Comparison of ENCODE assay signal across 7 mouse cellular contexts in genomic region chr1:69685049-69685889, GRCm38 (mm10). TPM values are rescaled to one million over a fixed set of nuclear protein-coding genes. Genes with fewer than 3 reads are reported as not detected.
A peak's percentile ranks its signal among the peaks of the same experiment; 100 is the strongest.
DNase-seq lines count a peak whose midpoint lies in the region; ATAC-seq and TF ChIP-seq lines count a peak whose summit lies in the region.

No protein-coding gene starts in this region.

- peak overlapping the region; percentile 59 for H3K9ac ChIP-seq in forebrain, embryonic 14.5 days (ENCODE audit: low read length)
- H3K9ac ChIP-seq in liver, embryonic 14.5 days (replicated peaks), result peak overlapping the region; percentile 42

- TF ChIP-seq CTCF in thymus, adult 2 months (IDR thresholded peaks at IDR 0.05; ENCODE audit: borderline replicate concordance, control insufficient read depth, extremely low read depth, insufficient read depth, low read length, poor library complexity), result no peak
- no peak for TF ChIP-seq CTCF in liver, embryonic 14.5 days (IDR thresholded peaks at IDR 0.05; ENCODE audit: low read depth)

- peak overlapping the region; percentile 53 for H3K4me2 ChIP-seq in forebrain, embryonic 14.5 days (ENCODE audit: low read length)
- peak overlapping the region; percentile 91 for H3K4me2 ChIP-seq in liver, embryonic 14.5 days (ENCODE audit: low read depth)

- no peak for DNase-seq in thymus, adult 2 months
- no peak for DNase-seq in thymus, postnatal 36 days
- peak; percentile 2 for DNase-seq in forebrain, embryonic 14.5 days (ENCODE audit: low spot score)
- no peak for DNase-seq in liver, embryonic 14.5 days (ENCODE audit: low read depth in 3 of 3, low spot score in 3 of 3)
- DNase-seq in ovary, adult 18-20 months (ENCODE audit: low spot score), result no peak
- no peak for DNase-seq in frontal cortex, postnatal 25 days (ENCODE audit: low spot score in 2 of 2)
- DNase-seq in spleen, postnatal 4 days (ENCODE audit: low spot score in 2 of 2), result no peak

- TF ChIP-seq POLR2A in thymus, adult 2 months (IDR thresholded peaks at IDR 0.05; ENCODE audit: control insufficient read depth, extremely low read depth, insufficient read depth, low read length, poor library complexity), result no peak

- no peak for ATAC-seq in forebrain, embryonic 14.5 days
- no peak for ATAC-seq in liver, embryonic 14.5 days (ENCODE audit: insufficient read depth)

- H3K9me3 ChIP-seq in forebrain, embryonic 14.5 days (replicated peaks; ENCODE audit: control insufficient read depth, low read length), result no peaks in the 10 kb centered on the region
- no peaks in the 10 kb centered on the region for H3K9me3 ChIP-seq in liver, embryonic 14.5 days (ENCODE audit: control insufficient read depth, low read length)

- under 1% methylated on average over 11 of the region's 11 CpGs for WGBS in thymus, adult 2 months
- under 1% methylated on average over 11 of the region's 11 CpGs for WGBS in forebrain, embryonic 14.5 days
- 0% methylated on average over 11 of the region's 11 CpGs for whole genome bisulfite sequencing in liver, embryonic 14.5 days (ENCODE audit: insufficient replicate concordance)

- no peak for TF ChIP-seq EP300 in liver, embryonic 14.5 days (IDR thresholded peaks at IDR 0.05; ENCODE audit: low read depth)

- H3K4me1 ChIP-seq in thymus, adult 2 months (replicated peaks; ENCODE audit: control insufficient read depth, insufficient read depth, low read length), result 0 out of 2 replicates have a peak, but pooled peaks cover 2% of the 10 kb centered on the region
- H3K4me1 ChIP-seq in forebrain, embryonic 14.5 days (ENCODE audit: control insufficient read depth, insufficient read depth, low read length), result 0 out of 2 replicates have a peak, but pooled peaks cover 2% of the 10 kb centered on the region
- H3K4me1 ChIP-seq in liver, embryonic 14.5 days (replicated peaks; ENCODE audit: control insufficient read depth in 2 of 2, insufficient read depth in 2 of 2, low read length in 1 of 2), result peaks cover 2 to 15% of the 10 kb centered on the region in 2 experiments; a peak in 3 of 4 replicates

- peak overlapping the region; percentile 47 for H3K4me3 ChIP-seq in thymus, adult 2 months (ENCODE audit: control insufficient read depth, insufficient read depth, low read length)
- peak overlapping the region; percentile 68 for H3K4me3 ChIP-seq in forebrain, embryonic 14.5 days (ENCODE audit: low read depth, low read length)
- H3K4me3 ChIP-seq in liver, embryonic 14.5 days (ENCODE audit: insufficient read depth in 1 of 2, low read depth in 2 of 2, low read length in 2 of 2), result peak overlapping the region; percentile 45 to 62

- peak overlapping the region; percentile 84 for H3K27ac ChIP-seq in thymus, adult 2 months (ENCODE audit: control insufficient read depth, insufficient read depth, low read length)
- H3K27ac ChIP-seq in forebrain, embryonic 14.5 days (ENCODE audit: low read depth, low read length), result no peak overlapping the region
- no peak overlapping the region for H3K27ac ChIP-seq in liver, embryonic 14.5 days

- H3K27me3 ChIP-seq in thymus, adult 2 months (ENCODE audit: control insufficient read depth, insufficient read depth, low read length), result no peaks in the 10 kb centered on the region
- no peaks in the 10 kb centered on the region for H3K27me3 ChIP-seq in forebrain, embryonic 14.5 days (replicated peaks; ENCODE audit: control insufficient read depth, insufficient read depth, low read length)
- peaks cover 3% of the 10 kb centered on the region for H3K27me3 ChIP-seq in liver, embryonic 14.5 days (ENCODE audit: control insufficient read depth, insufficient read depth, low read length)

- H3K36me3 ChIP-seq in thymus, adult 2 months (ENCODE audit: control insufficient read depth, insufficient read depth, low read length), result no peaks in the 10 kb centered on the region
- H3K36me3 ChIP-seq in forebrain, embryonic 14.5 days (ENCODE audit: control insufficient read depth, insufficient read depth, low read length), result no peaks in the 10 kb centered on the region
- no peaks in the 10 kb centered on the region for H3K36me3 ChIP-seq in liver, embryonic 14.5 days (replicated peaks; ENCODE audit: control insufficient read depth, insufficient read depth, low read depth)

RNA-seq across cellular contexts. Expression of gene Ikzf2, which starts 1.8 kb away (rescaled TPM):
- 13.6 and 17.8 TPM in 2 replicates for polyA plus RNA-seq in thymus, adult 2 months (2012; rRNA removed)
- polyA plus RNA-seq in forebrain, embryonic 14.5 days (2014; fragmentation: Nextera tagmentation; extraction: Ambion mirVana), result 1.7 and 3.3 TPM in 2 replicates
- polyA plus RNA-seq in liver, embryonic 14.5 days (2012; rRNA removed), result 0.18 and 0.30 TPM in 2 replicates
- 0.19 and 0.24 TPM in 2 replicates for polyA plus RNA-seq in liver, embryonic 14.5 days (2014; fragmentation: Nextera tagmentation; extraction: Ambion mirVana)
